Mouse (Mus musculus) midbrain, postnatal 0 days (tissue): ENCODE data around the gene Hlcs. TPM values are rescaled to one million over a fixed set of nuclear protein-coding genes. Genes with fewer than 3 reads are reported as not detected.

ENCODE experiments used
- ATAC-seq: fragments of 200-750 bp; cut with Nextera tagmentation; 2 replicates; pipeline ENCODE4 v1.8.0; 2017; ENCODE audit warnings: moderate number of reproducible peaks, mild to moderate bottlenecking, moderate TSS enrichment, moderate library complexity; ENCODE audit not compliant: low FRiP score
- DNase-seq: peaks from one replicate; pipeline ENCODE4 v3.0.0-alpha.2; 2015; ENCODE audit warnings: low spot score
- H3K27ac ChIP-seq: fragments of 300-500 bp; sonication (generic); 2 replicates; pipeline ENCODE4 v1.5.1; 2014; ENCODE audit warnings: low read depth, mild to moderate bottlenecking, low read length, mixed read lengths
- H3K27me3 ChIP-seq: fragments of 300-500 bp; sonication (generic); 2 replicates; pipeline ENCODE4 v1.6.1; 2014; ENCODE audit warnings: low read length, control low read depth, mixed read lengths; ENCODE audit not compliant: insufficient read depth
- H3K36me3 ChIP-seq: fragments of 300-500 bp; sonication (generic); 2 replicates; pipeline ENCODE4 v1.6.1; 2014; ENCODE audit warnings: low read length, control low read depth, mixed read lengths; ENCODE audit not compliant: insufficient read depth
- H3K4me1 ChIP-seq: fragments of 300-500 bp; sonication (generic); 2 replicates; pipeline ENCODE4 v1.6.1; 2014; ENCODE audit warnings: mild to moderate bottlenecking, control low read depth, antibody characterized with exemption, low read length, mixed read lengths; ENCODE audit not compliant: insufficient read depth
- H3K4me2 ChIP-seq: fragments of 300-500 bp; sonication (generic); 2 replicates; pipeline ENCODE4 v1.6.1; 2014; ENCODE audit warnings: low read depth, mild to moderate bottlenecking, low read length, mixed read lengths; ENCODE audit not compliant: poor library complexity, severe bottlenecking
- H3K4me3 ChIP-seq: fragments of 300-500 bp; sonication (generic); 2 replicates; pipeline ENCODE4 v1.5.1; 2014; ENCODE audit warnings: low read depth, mild to moderate bottlenecking, low read length, moderate library complexity
- H3K9ac ChIP-seq: fragments of 300-500 bp; sonication (generic); replicated peaks from 2 replicates; pipeline ENCODE4 v1.6.1; 2014; ENCODE audit warnings: mild to moderate bottlenecking, low read length, moderate library complexity, mixed read lengths; ENCODE audit not compliant: poor library complexity, severe bottlenecking
- H3K9me3 ChIP-seq: fragments of 300-500 bp; sonication (generic); 2 replicates; pipeline ENCODE4 v1.6.1; 2016; ENCODE audit warnings: low read length, control low read depth
- CTCF ChIP-seq: IDR thresholded peaks from 2 replicates; pipeline ENCODE4 v1.5.1; 2016; ENCODE audit warnings: antibody characterized with exemption, mild to moderate bottlenecking
- WGBS: fragments of 180-500 bp; shearing (Covaris S2); extraction: QIAGEN DNeasy Blood & Tissue Kit; methylation state at CpG from one replicate; pipeline ENCODE4 v1.1.7; 2014; 5-methylcytosine and 5-hydroxymethylcytosine counted together
- polyA plus RNA-seq: library from polyadenylated mRNA; unstranded; fragments of >200 nt; fragmentation: Nextera tagmentation; extraction: Ambion mirVana; gene quantifications from 2 replicates; pipeline ENCODE4 v1.2.1, GENCODE M21; 2015
- total RNA-seq: library from RNA; depleted of rRNA; stranded (reverse); fragments of >200 nt; gene quantifications from 2 replicates; pipeline ENCODE4 v1.2.3, GENCODE M21; 2014

The Hlcs gene
- total and polyA plus RNA-seq, 2 experiments from 2014 or later: 7.8 to 10.0 TPM

GRCm38 (mm10) chr16:94239146-94239545, 74.2 kb downstream of the Hlcs start:
- 95% methylated on average over 7 of the region's 7 CpGs for WGBS
- Histone ChIP-seq H3K4me2 (no peak overlapping the region), H3K9me3 (no peaks in the 10 kb centered on the region), H3K4me1 (0 out of 2 replicates have a peak, but pooled peaks cover 5% of the 10 kb centered on the region), H3K9ac (no peak overlapping the region), H3K27me3 (no peaks in the 10 kb centered on the region), H3K36me3 (no peaks in the 10 kb centered on the region), H3K4me3 (no peak overlapping the region), H3K27ac (no peak overlapping the region)
- no peak for ATAC-seq
- DNase-seq: no peak
- TF ChIP-seq CTCF: no peak

DNA sequence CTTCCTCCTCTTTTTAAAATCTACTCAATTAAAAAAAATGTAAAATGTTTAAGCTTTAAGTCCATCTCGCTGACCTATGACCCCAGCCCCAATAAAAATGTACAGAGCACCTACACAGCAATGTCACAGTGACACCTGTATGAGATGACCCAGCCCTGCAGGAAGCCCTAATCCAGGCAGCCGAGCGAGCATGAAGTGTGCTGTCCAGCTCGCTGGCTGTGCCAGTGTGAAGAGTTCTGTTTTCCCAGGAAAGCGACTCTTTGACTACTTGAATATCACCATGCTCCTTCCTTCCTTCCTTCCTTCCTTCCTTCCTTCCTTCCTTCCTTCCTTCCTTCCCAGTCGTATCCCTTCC, 76.3 kb downstream of the Hlcs start:
- H3K9ac ChIP-seq: no peak overlapping the region
- DNase-seq: no peak
- H3K4me3 ChIP-seq: no peak overlapping the region
- no peaks in the 10 kb centered on the region for H3K9me3 ChIP-seq
- no peaks in the 10 kb centered on the region for H3K27me3 ChIP-seq
- no peak for ATAC-seq
- WGBS: 40% methylated on average over 6 of the region's 6 CpGs
- H3K27ac ChIP-seq: no peak overlapping the region
- H3K4me1 ChIP-seq: 0 out of 2 replicates have a peak, but pooled peaks cover 5% of the 10 kb centered on the region
- no peaks in the 10 kb centered on the region for H3K36me3 ChIP-seq
- TF ChIP-seq CTCF: no peak
- H3K4me2 ChIP-seq: peak overlapping the region; percentile 16; the same call in 1 of the 2 replicates

DNA sequence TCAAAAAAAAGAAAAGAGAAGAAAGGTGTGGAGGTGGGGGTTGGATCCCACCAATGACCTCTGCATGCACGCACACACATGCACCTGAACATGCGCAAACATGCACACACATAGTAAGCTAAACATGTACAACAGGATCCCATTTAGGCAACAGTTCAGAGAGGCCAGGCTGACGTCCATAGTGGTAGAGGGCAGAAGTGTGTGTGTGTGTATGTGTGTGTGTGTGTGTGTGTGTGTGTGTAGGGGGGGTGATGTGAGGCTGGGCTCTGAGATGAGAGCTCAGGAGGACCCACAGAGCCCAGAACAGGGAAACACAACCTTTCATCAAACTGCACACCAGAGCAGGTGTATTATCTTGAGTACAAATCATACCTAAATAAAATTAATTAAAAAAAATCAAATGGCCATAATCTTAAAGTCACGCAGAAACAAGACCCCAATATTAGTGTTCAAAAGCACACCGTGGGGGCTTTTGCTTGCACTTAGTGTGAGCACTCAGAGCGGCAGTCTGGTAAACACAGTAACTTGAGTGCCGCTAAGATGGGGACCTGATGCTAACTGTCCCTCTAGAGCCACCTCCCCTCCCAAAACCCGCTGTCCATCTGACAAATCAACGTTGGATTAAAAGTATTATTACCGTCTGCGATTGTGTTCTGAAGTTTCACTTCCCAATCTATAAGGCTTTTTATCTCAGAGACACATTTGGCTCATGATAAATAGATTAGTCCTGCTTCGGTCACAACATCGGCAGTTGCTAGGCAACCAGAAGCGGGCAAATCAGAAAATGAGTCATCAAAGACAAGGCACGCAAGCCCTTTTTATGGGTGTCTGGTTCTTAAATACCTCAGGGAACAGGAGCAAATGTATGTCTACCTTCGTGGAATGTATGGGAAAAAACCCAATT, 76.9 kb downstream of the Hlcs start:
- peak overlapping the region; percentile 16 for H3K4me2 ChIP-seq
- no peak for TF ChIP-seq CTCF
- no peak overlapping the region for H3K9ac ChIP-seq
- H3K27me3 ChIP-seq: no peaks in the 10 kb centered on the region
- H3K27ac ChIP-seq: no peak overlapping the region
- WGBS: 28% methylated on average over 16 of the region's 16 CpGs
- H3K4me3 ChIP-seq: no peak overlapping the region
- DNase-seq: peak; percentile 61
- H3K9me3 ChIP-seq: no peaks in the 10 kb centered on the region
- 0 out of 2 replicates have a peak, but pooled peaks cover 5% of the 10 kb centered on the region for H3K4me1 ChIP-seq
- no peaks in the 10 kb centered on the region for H3K36me3 ChIP-seq
- no peak for ATAC-seq

DNA sequence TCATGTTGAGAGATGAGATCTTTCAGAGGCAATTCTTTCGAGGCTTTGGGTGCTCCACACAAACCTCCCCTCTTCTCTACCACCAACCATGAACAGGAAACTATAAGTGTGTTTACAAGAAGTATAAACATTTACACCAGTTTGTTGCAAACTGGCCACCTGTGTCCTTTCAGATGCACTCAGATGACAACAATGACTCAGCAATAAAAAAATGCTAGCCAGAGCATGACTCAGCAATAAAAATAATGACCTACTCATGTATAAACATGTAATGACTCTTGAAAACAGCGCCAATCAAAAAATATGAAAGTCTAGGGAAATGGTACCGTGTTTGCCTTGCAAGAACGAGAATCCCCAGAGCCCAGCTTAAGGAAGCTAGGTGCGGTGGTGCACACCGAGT, 77.7 kb downstream of the Hlcs start:
- DNase-seq (no peak), ATAC-seq (no peak)
- H3K4me1 ChIP-seq: 0 out of 2 replicates have a peak, but pooled peaks cover 5% of the 10 kb centered on the region
- no peaks in the 10 kb centered on the region for H3K36me3 ChIP-seq
- no peak for TF ChIP-seq CTCF
- H3K4me3 ChIP-seq: no peak overlapping the region
- no peak overlapping the region for H3K9ac ChIP-seq
- 90% methylated on average over 6 of the region's 6 CpGs for WGBS
- no peak overlapping the region for H3K4me2 ChIP-seq
- no peaks in the 10 kb centered on the region for H3K27me3 ChIP-seq
- no peaks in the 10 kb centered on the region for H3K9me3 ChIP-seq
- no peak overlapping the region for H3K27ac ChIP-seq

- H3K27me3 ChIP-seq: no peaks in the 10 kb centered on the region
- no peaks in the 10 kb centered on the region for H3K36me3 ChIP-seq
- WGBS: 74% methylated on average over 4 of the region's 4 CpGs
- no peak overlapping the region for H3K4me2 ChIP-seq
- 0 out of 2 replicates have a peak, but pooled peaks cover 5% of the 10 kb centered on the region for H3K4me1 ChIP-seq
- no peak overlapping the region for H3K27ac ChIP-seq
- ATAC-seq (no peak), DNase-seq (no peak)
- H3K4me3 ChIP-seq: no peak overlapping the region
- no peak overlapping the region for H3K9ac ChIP-seq
- no peaks in the 10 kb centered on the region for H3K9me3 ChIP-seq
- no peak for TF ChIP-seq CTCF
Measured at GRCm38 (mm10) chr16:94234202-94234601, 79.2 kb downstream of the Hlcs start.

- no peak for TF ChIP-seq CTCF
- Histone ChIP-seq H3K4me3 (no peak overlapping the region), H3K4me1 (no peaks in the 10 kb centered on the region), H3K9ac (no peak overlapping the region), H3K4me2 (no peak overlapping the region), H3K27ac (no peak overlapping the region), H3K9me3 (no peaks in the 10 kb centered on the region), H3K36me3 (no peaks in the 10 kb centered on the region), H3K27me3 (peaks cover 3% of the 10 kb centered on the region; the same call in 1 of the 2 replicates)
- 73% methylated on average over 12 of the region's 12 CpGs for WGBS
- DNase-seq: no peak
- no peak for ATAC-seq
Measured at GRCm38 (mm10) chr16:94230909-94231575, 82.3 kb downstream of the Hlcs start.
